Mouse (Mus musculus) urinary bladder, postnatal 4 days (tissue): ENCODE data around the gene Rassf8.

Source experiments
- DNase-seq, 2 experiments: peaks; one replicate each; pipeline ENCODE4 v3.0.0; 2021 to 2022; ENCODE audit warnings: low spot score in 2 of 2

The Rassf8 gene

GRCm38 (mm10) chr6:145861462-145862227 lies 115.1 kb downstream of the Rassf8 start:
- no peak for DNase-seq

GRCm38 (mm10) chr6:145862321-145862720 lies 115.8 kb downstream of the Rassf8 start:
- no peak for DNase-seq

- DNase-seq, result no peak
Observed at GRCm38 (mm10) chr6:145862739-145863064, 116.2 kb downstream of the Rassf8 start.

DNA sequence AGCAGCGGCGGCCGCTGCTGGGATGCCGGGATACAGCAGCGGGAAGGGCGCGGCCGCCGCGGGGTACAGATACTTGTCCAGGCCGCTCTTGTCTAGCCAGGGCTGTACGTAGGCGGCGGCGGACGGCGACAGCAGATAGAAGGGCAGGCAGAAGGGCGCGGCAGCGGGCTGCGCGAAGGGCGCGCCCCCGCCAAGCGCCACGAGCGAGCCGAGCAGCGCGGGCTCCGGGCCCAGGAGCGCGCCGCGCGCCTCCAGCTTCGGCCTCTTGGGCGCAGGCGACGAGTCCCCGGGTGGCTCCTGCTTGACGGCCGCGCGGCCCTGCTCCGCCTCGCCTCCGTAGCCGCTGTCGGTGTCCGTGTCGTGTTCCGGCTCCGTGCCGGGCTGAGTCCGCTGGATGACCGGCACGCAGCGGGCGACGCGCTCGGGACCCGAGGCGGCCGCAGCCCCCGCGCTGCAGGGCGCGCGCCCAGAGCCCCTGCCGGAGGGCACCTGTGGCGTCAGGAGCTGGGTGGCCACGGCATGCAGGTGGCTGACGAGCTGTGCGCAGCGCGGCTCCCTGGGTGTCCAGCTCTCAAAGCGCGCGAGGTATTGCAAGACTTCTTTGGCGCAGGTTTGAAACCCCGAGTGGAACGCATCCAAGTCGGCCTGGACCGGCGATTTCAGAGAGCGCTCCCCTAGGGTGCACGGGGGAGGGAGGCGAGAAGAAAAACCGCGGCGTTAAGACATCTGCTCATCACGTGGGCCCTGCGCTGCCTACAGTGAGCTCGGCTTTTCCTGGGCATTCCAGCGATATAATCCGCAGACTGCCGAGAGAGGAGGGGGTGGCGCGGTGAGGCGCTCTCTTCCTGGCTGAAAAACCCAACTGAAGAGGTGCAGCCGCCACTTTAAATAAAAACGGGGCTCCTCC lies 116.8 kb downstream of the Rassf8 start:
- peak; percentile 54 to 68 for DNase-seq

GRCm38 (mm10) chr6:145864171-145864570 lies 117.6 kb downstream of the Rassf8 start:
- DNase-seq, result no peak

DNA sequence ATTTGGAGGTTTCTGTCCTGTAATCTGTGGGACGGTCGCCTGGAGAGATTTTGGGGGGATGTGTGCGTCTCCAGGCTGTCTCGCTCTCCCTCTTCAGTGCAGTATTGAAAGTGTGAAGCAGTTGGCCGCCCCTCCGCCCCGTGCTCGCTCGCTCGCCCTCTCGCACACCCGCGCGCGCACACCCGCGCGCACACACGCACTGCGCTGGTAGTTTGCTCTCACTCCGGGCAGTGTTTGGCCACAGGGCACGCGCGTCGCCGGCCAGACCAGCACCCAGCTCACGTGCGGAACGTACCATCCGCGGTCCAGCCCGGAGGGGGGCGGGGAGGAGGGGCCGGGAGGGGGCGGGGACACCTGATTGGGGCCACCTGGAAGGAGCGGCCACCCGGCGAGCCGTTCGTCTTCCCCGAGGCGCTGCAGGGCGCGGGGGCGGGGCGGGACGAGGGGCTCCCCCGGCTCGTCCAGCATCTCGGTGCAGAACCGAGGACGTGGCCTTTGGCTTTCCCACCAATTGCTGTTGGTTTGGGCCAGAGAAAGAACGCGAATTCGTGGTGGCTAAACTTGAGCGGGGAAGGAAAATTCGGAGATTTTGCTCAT lies 118.8 kb downstream of the Rassf8 start, which contains the start of gene Bhlhe41:
Bhlhe41 (minus strand) TSS at position 270 of the 597 bp plus-strand sequence.
- DNase-seq, result peak; percentile 69 to 75

DNA sequence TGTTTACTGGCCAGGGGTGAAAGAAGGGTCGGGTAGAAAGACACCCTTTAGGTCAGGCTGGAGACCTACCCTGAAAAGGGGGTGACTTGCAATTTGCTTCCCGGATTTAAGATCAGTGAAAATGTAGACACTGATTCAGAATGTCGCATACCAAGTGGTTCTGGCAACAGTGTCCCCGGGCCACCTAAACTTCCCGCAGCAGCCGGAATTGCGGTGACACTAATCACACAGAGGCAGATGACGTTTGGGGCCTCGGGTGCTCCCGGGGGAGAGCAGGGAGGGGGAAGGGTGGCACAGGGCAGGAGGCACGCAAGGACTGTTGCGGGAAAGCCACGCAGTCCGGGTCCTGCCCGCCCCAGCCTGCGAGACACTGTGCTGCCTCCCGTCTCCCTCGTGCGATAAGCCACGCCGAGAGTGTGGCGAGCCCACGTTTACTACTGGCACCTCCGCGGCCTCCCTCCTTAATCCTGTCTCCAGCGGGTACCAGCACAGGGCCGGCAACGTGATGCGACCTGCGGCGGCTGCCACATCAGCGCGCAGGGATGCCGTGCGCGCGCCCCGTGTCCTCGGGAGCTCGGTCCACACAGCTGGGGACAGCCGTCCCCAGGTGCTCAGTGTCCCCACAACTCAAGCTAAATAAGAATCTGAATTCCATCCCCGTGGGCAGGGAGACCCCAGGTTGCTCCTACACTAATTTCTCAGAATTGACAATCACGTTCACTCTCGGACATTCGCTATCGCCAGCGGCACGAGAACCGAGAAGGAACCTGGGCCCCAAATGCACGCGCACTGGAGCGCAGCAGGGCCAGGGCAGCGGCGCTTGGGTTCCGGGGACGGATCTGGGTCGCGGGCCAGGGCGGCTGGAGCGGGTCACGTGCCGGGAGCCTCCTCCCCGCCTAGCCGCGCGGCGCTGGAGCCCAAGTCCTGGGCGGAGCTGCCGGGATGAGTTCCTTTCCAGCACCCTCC lies 119.6 kb downstream of the Rassf8 start:
- peak; percentile 87 to 91 for DNase-seq

DNA sequence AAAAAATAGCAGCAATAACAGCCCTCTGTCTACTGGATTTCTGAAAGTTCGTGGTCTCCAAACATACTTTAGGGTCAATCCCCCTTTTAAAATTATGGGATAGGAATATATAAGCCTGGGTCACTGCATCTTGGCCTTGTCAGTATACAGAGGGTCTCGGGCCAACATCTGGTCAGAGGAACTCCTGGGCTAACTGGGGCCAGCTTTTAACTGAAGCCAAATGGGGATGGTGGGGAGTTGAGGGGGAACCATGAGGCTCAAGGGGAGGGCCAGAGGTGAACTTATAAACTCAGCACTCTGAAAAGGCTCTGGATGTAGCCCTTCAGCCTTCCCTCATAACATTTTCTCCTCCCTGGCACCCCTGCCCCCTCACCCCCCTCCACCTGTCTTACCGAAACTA lies 120.6 kb downstream of the Rassf8 start:
- no peak for DNase-seq
